21 mouse cellular contexts compared by ENCODE assay signal in genomic region chr3:38130088-38130487, GRCm38 (mm10).
A peak's percentile ranks its signal among the peaks of the same experiment; 100 is the strongest.
DNase-seq lines count a peak whose midpoint lies in the region; ATAC-seq and TF ChIP-seq lines count a peak whose summit lies in the region.
"Had no signal": no experiment of that assay in that cellular context is flagged by ENCODE, and none has a peak within 500 bp of the region (broad histone marks: within the 10 kb centered on the region; RNA-seq: fewer than 3 reads in every experiment).

No protein-coding gene starts in this region.

- TF ChIP-seq POLR2A in kidney, adult 2 months (IDR thresholded peaks at IDR 0.05; ENCODE audit: low read depth, low read length): no peak

- no peak for TF ChIP-seq EP300 in lung, postnatal 0 days (IDR thresholded peaks at IDR 0.05)

- no peak for TF ChIP-seq CTCF in kidney, adult 2 months (conservative IDR thresholded peaks at IDR 0.05; ENCODE audit: insufficient read depth, insufficient read length, low read depth, low read length)
- TF ChIP-seq CTCF in lung, postnatal 0 days (IDR thresholded peaks at IDR 0.05): no peak

- H3K4me2 ChIP-seq in hindbrain, embryonic 11.5 days (replicated peaks; ENCODE audit: low read depth, low read length): no peak overlapping the region
- no peak overlapping the region for H3K4me2 ChIP-seq in lung, postnatal 0 days (replicated peaks; ENCODE audit: low read depth, low read length)
- H3K4me2 ChIP-seq: embryonic facial prominence, embryonic 13.5 days; heart, embryonic 15.5 days; limb, embryonic 13.5 days had no signal

- H3K9me3 ChIP-seq in hindbrain, embryonic 11.5 days (ENCODE audit: control insufficient read depth, low read length): no peaks in the 10 kb centered on the region
- H3K9me3 ChIP-seq in lung, postnatal 0 days (ENCODE audit: low read length): no peaks in the 10 kb centered on the region
- H3K9me3 ChIP-seq: heart, embryonic 15.5 days; limb, embryonic 13.5 days had no signal

- no peak overlapping the region for H3K9ac ChIP-seq in hindbrain, embryonic 11.5 days (ENCODE audit: low read depth, low read length)
- no peak overlapping the region for H3K9ac ChIP-seq in lung, postnatal 0 days (replicated peaks; ENCODE audit: low read depth)
- H3K9ac ChIP-seq: embryonic facial prominence, embryonic 13.5 days; forebrain, postnatal 0 days; heart, embryonic 15.5 days; limb, embryonic 13.5 days had no signal

- 0 out of 2 replicates have a peak overlapping the region, but pooled peaks have one; percentile 48 for H3K27ac ChIP-seq in kidney, adult 2 months (ENCODE audit: insufficient read depth, low read depth, low read length)
- H3K27ac ChIP-seq in hindbrain, embryonic 11.5 days (ENCODE audit: low read depth, low read length): no peak overlapping the region
- H3K27ac ChIP-seq in lung, postnatal 0 days (ENCODE audit: low read length): no peak overlapping the region
- H3K27ac ChIP-seq: embryonic facial prominence, embryonic 13.5 days; heart, embryonic 15.5 days; hindbrain, embryonic 10.5 days; layer of hippocampus, adult 2 months; limb, embryonic 13.5 days had no signal

- peaks cover 10% of the 10 kb centered on the region for H3K4me1 ChIP-seq in kidney, adult 2 months (ENCODE audit: control insufficient read depth, insufficient read depth, low read length)
- no peaks in the 10 kb centered on the region for H3K4me1 ChIP-seq in hindbrain, embryonic 11.5 days (replicated peaks; ENCODE audit: control insufficient read depth, insufficient read depth, low read length)
- peaks cover 3% of the 10 kb centered on the region; the same call in 1 of the 2 replicates for H3K4me1 ChIP-seq in lung, postnatal 0 days (ENCODE audit: insufficient read depth, low read depth, low read length)
- H3K4me1 ChIP-seq: embryonic facial prominence, embryonic 13.5 days; hindbrain, embryonic 10.5 days had no signal

- no peaks in the 10 kb centered on the region for H3K36me3 ChIP-seq in kidney, adult 2 months (ENCODE audit: control insufficient read depth, insufficient read depth, low read length)
- H3K36me3 ChIP-seq in hindbrain, embryonic 11.5 days (ENCODE audit: control insufficient read depth, insufficient read depth, low read length): no peaks in the 10 kb centered on the region
- H3K36me3 ChIP-seq in lung, postnatal 0 days (ENCODE audit: insufficient read depth, low read length): no peaks in the 10 kb centered on the region
- H3K36me3 ChIP-seq: embryonic facial prominence, embryonic 13.5 days; heart, embryonic 15.5 days; hindbrain, embryonic 10.5 days; limb, embryonic 13.5 days had no signal

- no peaks in the 10 kb centered on the region for H3K27me3 ChIP-seq in kidney, adult 2 months (replicated peaks; ENCODE audit: control insufficient read depth, insufficient read depth, low read length)
- no peaks in the 10 kb centered on the region for H3K27me3 ChIP-seq in hindbrain, embryonic 11.5 days (ENCODE audit: control insufficient read depth, insufficient read depth, low read length)
- H3K27me3 ChIP-seq in lung, postnatal 0 days (replicated peaks; ENCODE audit: insufficient read depth, low read length): no peaks in the 10 kb centered on the region
- H3K27me3 ChIP-seq: embryonic facial prominence, embryonic 13.5 days; heart, embryonic 15.5 days; limb, embryonic 13.5 days had no signal

- H3K4me3 ChIP-seq in kidney, adult 2 months (ENCODE audit: insufficient read depth, low read depth, low read length): no peak overlapping the region
- no peak overlapping the region for H3K4me3 ChIP-seq in hindbrain, embryonic 11.5 days (ENCODE audit: low read depth, low read length)
- H3K4me3 ChIP-seq in lung, postnatal 0 days (ENCODE audit: low read depth, low read length): no peak overlapping the region
- H3K4me3 ChIP-seq: embryonic facial prominence, embryonic 13.5 days; gastrocnemius, adult 2 months; heart, embryonic 15.5 days; hindbrain, embryonic 10.5 days; layer of hippocampus, adult 2 months; limb, embryonic 13.5 days had no signal

- ATAC-seq in megakaryocyte progenitor cell, adult 5-6 weeks (replicated peaks; ENCODE audit: poor library complexity): peak; percentile 53
- ATAC-seq in hindbrain, embryonic 11.5 days (ENCODE audit: low FRiP score): no peak
- ATAC-seq in lung, postnatal 0 days: no peak
- ATAC-seq: forebrain, postnatal 0 days; inflammation-experienced regulatory T-cells, adult 6 months had no signal

- DNase-seq in kidney, adult 2 months: peak; percentile 74
- no peak for DNase-seq in kidney, adult 11 months
- peak; percentile 50 to 52 for DNase-seq in spleen, postnatal 36 days (ENCODE audit: low spot score in 2 of 2)
- no peak for DNase-seq in spleen, postnatal 14 days (ENCODE audit: low spot score in 2 of 2)
- DNase-seq in adrenal gland, postnatal 36 days: peak; percentile 46
- DNase-seq in hindbrain, embryonic 11.5 days (ENCODE audit: low spot score): no peak
- DNase-seq in lung, postnatal 0 days (ENCODE audit: low spot score): no peak
- DNase-seq: cerebellum, adult 9-10 months; forebrain, postnatal 0 days; gastrocnemius, adult 2 months; heart, adult 18-20 months; lung, adult 2 months; midbrain, embryonic 14.5 days; thymus, adult 2 months had no signal

- WGBS in kidney, adult 2 months: 13% methylated on average over 1 of the region's 1 CpGs
- 46% methylated on average over 1 of the region's 1 CpGs for WGBS in hindbrain, embryonic 11.5 days
- WGBS in lung, postnatal 0 days: 35% methylated on average over 1 of the region's 1 CpGs

Comparison
In these comparisons a context has a peak if more than half of its experiments do, and no peak if none do; other contexts are left out.
1. DNase-seq: peak in kidney, adult 2 months (single experiment), spleen, postnatal 36 days (2 of 2) and adrenal gland, postnatal 36 days (2 of 2); none in kidney, adult 11 months (single experiment), spleen, postnatal 14 days (0 of 2), hindbrain, embryonic 11.5 days (single experiment) and lung, postnatal 0 days (single experiment).